Mouse (Mus musculus) lung, adult 2 months (tissue): ENCODE measurements around the gene Phldb1. TPM values are rescaled to one million over a fixed set of nuclear protein-coding genes. Genes with fewer than 3 reads are reported as not detected.

Experiments used
- DNase-seq: peaks from one replicate; pipeline ENCODE4 v3.0.0; 2022
- H3K4me1 ChIP-seq: fragments of 200-500 bp; 2 replicates; pipeline ENCODE4 v1.6.1; 2011; ENCODE audit warnings: low read length; ENCODE audit not compliant: control insufficient read depth, insufficient read depth
- H3K4me3 ChIP-seq: fragments of 200-500 bp; replicated peaks from 2 replicates; pipeline ENCODE3; 2011; ENCODE audit warnings: low read depth, mild to moderate bottlenecking, control low read depth, low read length; ENCODE audit errors: extremely low read depth
- CTCF ChIP-seq: fragments of 200-500 bp; IDR thresholded peaks from 2 replicates; pipeline ENCODE4 v1.5.1; 2011; ENCODE audit warnings: mild to moderate bottlenecking, low read length, control low read depth; ENCODE audit not compliant: insufficient read depth
- POLR2A ChIP-seq: fragments of 200-500 bp; IDR thresholded peaks from 2 replicates; pipeline ENCODE4 v1.6.1; 2011; ENCODE audit warnings: low read depth, mild to moderate bottlenecking, control low read depth, low read length, borderline replicate concordance; ENCODE audit errors: extremely low read depth
- WGBS: fragments of 180-500 bp; shearing (Covaris S2); methylation state at CpG from one replicate; pipeline ENCODE4 v1.1.7; 2018; 5-methylcytosine and 5-hydroxymethylcytosine counted together
- polyA plus RNA-seq: library from polyadenylated mRNA; depleted of rRNA; stranded (reverse); fragments of >200 nt; gene quantifications from 2 replicates; pipeline ENCODE4 v1.2.3, GENCODE M21; 2012

Gene Phldb1
- polyA plus RNA-seq, 1 experiment, result 87.6 TPM

DNA sequence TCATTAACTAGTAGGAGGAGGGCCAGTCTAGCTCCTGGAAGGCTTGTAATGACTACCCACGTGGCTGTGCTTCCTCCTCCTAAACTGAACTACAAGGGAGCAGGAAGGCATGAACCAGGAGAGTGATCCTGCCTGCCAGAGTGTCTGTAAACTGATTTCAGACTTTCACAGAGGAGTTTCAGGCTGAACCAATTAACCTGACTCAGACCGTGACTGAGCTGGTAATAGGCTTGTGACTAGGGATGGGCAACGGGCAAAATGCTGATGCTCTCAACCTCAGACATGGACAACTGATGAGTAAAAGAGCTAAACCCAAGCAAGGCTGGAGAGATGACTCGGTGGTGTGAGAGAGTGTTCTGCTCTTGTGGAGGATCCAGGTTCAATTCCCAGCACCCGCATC lies 7.6 kb downstream of the Phldb1 start:
- no peak for TF ChIP-seq POLR2A
- no peak for TF ChIP-seq CTCF
- peaks cover 24% of the 10 kb centered on the region for H3K4me1 ChIP-seq
- no peak for DNase-seq
- WGBS, result 76% methylated on average over 5 of the region's 5 CpGs
- no peak overlapping the region for H3K4me3 ChIP-seq

DNA sequence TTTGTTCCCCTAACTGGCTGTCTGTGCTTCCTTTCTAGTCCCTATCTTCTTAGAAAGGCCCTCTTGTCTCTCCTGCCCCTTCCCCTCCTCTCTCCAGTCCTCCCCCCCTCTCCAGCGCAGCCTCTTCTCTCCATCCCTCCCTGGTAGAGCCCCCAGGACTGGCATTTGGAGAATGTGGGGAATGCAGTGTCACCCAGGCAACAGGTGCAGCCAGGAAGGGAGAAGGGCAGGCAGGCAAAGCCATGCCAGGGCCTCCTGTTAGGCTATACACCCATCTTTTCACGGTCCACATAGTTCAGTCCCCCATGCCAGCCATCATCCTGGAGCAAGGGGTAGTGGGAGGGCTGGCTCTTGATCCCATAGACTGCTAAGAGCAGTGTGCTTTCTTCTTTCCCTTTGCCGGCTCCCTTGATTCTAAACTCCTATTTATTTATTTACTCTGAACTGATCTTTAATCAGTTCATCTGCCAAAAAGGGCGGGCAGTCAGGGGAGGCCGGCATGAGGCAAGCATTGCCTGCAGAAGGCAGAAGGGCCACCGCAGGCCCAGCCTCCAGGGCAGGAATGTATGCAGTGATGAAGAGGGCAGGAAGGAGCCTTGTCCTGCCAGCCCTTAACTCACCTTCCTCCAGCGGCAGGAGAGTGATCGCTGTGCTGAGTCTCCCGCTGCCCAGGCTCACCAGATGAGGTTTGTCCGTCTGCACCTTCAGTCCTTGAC lies 8.4 kb downstream of the Phldb1 start:
- Histone ChIP-seq H3K4me3 (no peak overlapping the region), H3K4me1 (peaks cover 22% of the 10 kb centered on the region)
- DNase-seq, result no peak
- 45% methylated on average over 10 of the region's 10 CpGs for WGBS
- TF ChIP-seq POLR2A (no peak), CTCF (no peak)

GRCm38 (mm10) chr9:44724665-44725064 lies 10.3 kb downstream of the Phldb1 start:
- WGBS, result 49% methylated on average over 2 of the region's 2 CpGs
- TF ChIP-seq CTCF (no peak), POLR2A (no peak)

DNA sequence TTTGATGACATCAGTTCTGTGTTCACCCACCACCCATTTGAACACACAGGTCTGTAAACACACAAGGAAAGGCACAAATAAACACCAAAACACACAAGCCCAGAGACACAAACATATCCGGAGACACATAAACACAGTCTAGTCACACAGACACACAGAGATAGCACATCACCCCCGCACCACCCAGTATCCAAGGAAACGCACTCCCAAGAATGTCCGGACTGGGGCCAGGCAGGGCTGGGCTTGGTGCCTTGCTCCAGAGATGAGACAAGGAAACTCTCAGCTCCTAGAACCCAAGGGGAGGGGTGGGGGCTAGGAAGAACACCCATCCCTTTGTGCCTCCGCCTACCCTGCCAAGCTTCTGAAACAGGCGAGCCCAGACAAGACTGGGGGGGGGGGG lies 10.8 kb downstream of the Phldb1 start:
- Histone ChIP-seq H3K4me3 (no peak overlapping the region), H3K4me1 (peaks cover 33% of the 10 kb centered on the region)
- no peak for TF ChIP-seq POLR2A
- TF ChIP-seq CTCF, result no peak
- DNase-seq, result peak; percentile 39
- 37% methylated on average over 6 of the region's 6 CpGs for WGBS

More at GRCm38 (mm10) chr9:44724665-44725064, 10.3 kb downstream of the Phldb1 start:
- DNase-seq, result no peak
- peaks cover 33% of the 10 kb centered on the region for H3K4me1 ChIP-seq
- H3K4me3 ChIP-seq, result no peak overlapping the region

DNA sequence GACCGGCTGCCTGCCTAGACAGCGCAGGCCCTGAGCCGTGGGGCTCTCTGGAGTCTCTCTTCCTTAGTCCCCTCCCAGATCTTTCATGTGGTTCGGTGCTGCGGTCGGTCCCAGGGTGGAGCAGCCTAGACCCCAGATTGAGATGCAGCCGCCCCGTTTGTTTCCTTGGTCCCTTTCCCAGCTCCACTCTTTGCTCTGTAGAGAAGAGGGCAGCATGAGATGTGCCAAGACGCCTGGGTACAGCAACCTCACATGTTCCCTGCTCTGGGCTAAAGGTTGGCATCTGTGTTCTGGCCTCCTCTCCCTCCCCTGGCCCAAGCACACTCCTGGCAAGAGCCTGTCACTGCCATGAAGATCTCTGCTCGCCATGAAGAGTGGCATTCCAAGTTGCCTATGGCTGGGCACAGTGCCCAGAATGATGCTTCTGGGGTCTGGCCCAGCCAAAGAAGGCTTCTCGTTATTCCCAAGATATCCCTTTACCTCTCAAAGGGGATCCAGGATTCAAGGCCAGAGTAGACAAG lies 11.4 kb downstream of the Phldb1 start:
- WGBS, result 31% methylated on average over 11 of the region's 11 CpGs
- TF ChIP-seq CTCF, result no peak
- no peak for TF ChIP-seq POLR2A
- no peak for DNase-seq
- peaks cover 33% of the 10 kb centered on the region for H3K4me1 ChIP-seq
- H3K4me3 ChIP-seq, result no peak overlapping the region

DNA sequence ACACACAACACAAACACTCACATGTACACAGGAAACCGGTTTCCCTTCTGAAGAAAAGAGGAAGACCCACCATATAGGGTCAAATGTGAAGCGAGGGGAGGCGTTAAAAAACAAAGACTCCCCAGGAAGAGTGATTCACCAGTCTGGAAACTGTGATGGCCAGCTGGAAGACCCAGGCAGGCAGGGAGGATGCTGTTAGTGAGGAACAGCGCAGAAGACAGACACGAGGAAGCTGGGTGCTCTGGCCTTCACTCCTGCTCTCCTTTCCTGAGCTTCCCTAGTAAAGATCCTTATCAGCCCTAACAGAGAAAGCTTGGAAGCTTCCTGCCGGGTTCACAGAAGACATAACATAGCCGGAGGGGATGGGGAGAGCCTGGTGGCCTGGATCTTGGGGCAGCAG lies 12.0 kb downstream of the Phldb1 start:
- no peak for DNase-seq
- TF ChIP-seq POLR2A (no peak), CTCF (no peak)
- 24% methylated on average over 7 of the region's 7 CpGs for WGBS
- Histone ChIP-seq H3K4me3 (no peak overlapping the region), H3K4me1 (peaks cover 33% of the 10 kb centered on the region)

- no peak overlapping the region for H3K4me3 ChIP-seq
- TF ChIP-seq CTCF, result no peak
- TF ChIP-seq POLR2A, result no peak
- WGBS, result 53% methylated on average over 7 of the region's 7 CpGs
- H3K4me1 ChIP-seq, result peaks cover 33% of the 10 kb centered on the region
- no peak for DNase-seq
Observed at GRCm38 (mm10) chr9:44722575-44722974, 12.4 kb downstream of the Phldb1 start.

DNA sequence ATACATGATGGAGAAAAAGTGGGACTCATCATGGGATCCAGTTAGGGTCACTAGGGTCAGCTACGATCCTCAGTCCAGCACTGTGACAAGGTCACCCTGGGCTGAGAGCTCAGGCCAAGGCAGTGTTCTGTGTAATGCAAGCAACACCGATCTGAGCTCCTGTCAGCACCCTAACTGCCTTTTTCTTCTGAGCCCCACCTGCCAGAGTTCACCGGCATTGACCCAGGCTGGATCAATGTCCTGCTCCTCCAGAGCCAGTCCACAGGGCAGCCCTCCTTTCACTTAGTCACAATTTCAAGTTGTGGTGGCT lies 13.2 kb downstream of the Phldb1 start:
- TF ChIP-seq POLR2A (no peak), CTCF (no peak)
- WGBS, result 82% methylated on average over 3 of the region's 3 CpGs
- DNase-seq, result no peak
- H3K4me1 ChIP-seq, result peaks cover 31% of the 10 kb centered on the region
- H3K4me3 ChIP-seq, result no peak overlapping the region

DNA sequence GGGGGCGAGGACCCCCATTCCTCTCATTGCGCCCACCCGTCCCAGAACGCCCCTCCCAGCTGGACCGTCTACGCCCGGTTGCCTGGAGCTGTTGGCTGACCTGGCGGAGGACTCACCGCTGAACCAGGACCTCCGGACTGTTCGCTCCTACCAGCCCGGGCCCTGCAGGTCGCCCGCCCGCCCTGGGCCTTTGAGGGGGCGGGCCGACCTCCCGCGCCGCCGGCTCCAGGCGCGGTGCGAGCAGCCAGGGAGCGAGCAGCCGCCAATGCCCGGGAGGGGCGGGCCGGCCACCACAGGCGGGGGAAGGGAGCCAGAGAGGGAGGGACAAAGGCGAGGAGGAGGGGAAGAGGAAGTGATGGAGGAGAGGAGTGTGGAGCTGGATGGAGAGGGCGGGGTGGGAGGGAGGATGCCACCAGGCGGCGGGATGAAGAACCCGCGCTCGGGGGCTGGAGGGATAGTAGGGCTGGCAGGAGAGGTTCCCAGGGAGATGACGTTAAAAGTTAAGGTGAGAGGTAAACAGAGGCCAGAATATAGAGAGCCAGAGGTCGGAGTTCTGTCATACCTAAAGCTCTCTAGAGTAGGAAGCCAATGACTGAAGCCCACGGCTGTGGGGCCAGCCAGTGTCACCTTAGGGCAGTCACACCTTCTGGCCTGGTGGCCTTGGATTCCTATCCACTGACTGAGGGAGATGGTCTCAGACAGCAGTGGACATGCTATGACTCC lies 13.7 kb downstream of the Phldb1 start:
- WGBS, result 3% methylated on average over 40 of the region's 40 CpGs
- peak; percentile 85 for DNase-seq
- 0 out of 2 replicates have a peak, but pooled peaks have one; percentile 13 for TF ChIP-seq CTCF
- TF ChIP-seq POLR2A, result no peak
- Histone ChIP-seq H3K4me1 (peaks cover 30% of the 10 kb centered on the region), H3K4me3 (peak overlapping the region; percentile 36)
